Mouse (Mus musculus) testis, adult 2 months (tissue): Measurements from ENCODE around the gene Top1. TPM values are rescaled to one million over a fixed set of nuclear protein-coding genes. Genes with fewer than 3 reads are reported as not detected.
A peak's percentile ranks its signal among the peaks of the same experiment; 100 is the strongest.

Source experiments
- H3K27ac ChIP-seq: fragments of 200-500 bp; 2 replicates; pipeline ENCODE4 v1.5.1; 2012; ENCODE audit warnings: low read depth, low read length; ENCODE audit not compliant: control insufficient read depth, insufficient read depth
- H3K27me3 ChIP-seq: fragments of 200-500 bp; 2 replicates; pipeline ENCODE4 v1.6.1; 2012; ENCODE audit warnings: mild to moderate bottlenecking, low read length, moderate library complexity; ENCODE audit not compliant: control insufficient read depth, insufficient read depth
- H3K36me3 ChIP-seq: fragments of 200-500 bp; 2 replicates; pipeline ENCODE4 v1.6.1; 2012; ENCODE audit warnings: mild to moderate bottlenecking, low read length; ENCODE audit not compliant: control insufficient read depth, insufficient read depth
- H3K4me1 ChIP-seq: fragments of 200-500 bp; 2 replicates; pipeline ENCODE4 v1.6.1; 2012; ENCODE audit warnings: low read length; ENCODE audit not compliant: control insufficient read depth, insufficient read depth
- H3K4me3 ChIP-seq: fragments of 200-500 bp; 2 replicates; pipeline ENCODE4 v1.5.1; 2012; ENCODE audit warnings: low read depth, mild to moderate bottlenecking, low read length, moderate library complexity, mixed read lengths; ENCODE audit not compliant: control insufficient read depth
- CTCF ChIP-seq: fragments of 200-500 bp; IDR thresholded peaks from 2 replicates; pipeline ENCODE4 v1.5.1; 2012; ENCODE audit warnings: low read depth, mild to moderate bottlenecking, inconsistent platforms, low read length, moderate library complexity; ENCODE audit not compliant: control insufficient read depth, insufficient read depth, insufficient replicate concordance
- POLR2A ChIP-seq: fragments of 200-500 bp; IDR thresholded peaks from 2 replicates; pipeline ENCODE4 v1.6.1; 2012; ENCODE audit warnings: low read depth, mild to moderate bottlenecking, inconsistent platforms, low read length, moderate library complexity; ENCODE audit not compliant: control insufficient read depth
- polyA plus RNA-seq: library from polyadenylated mRNA; depleted of rRNA; stranded (reverse); fragments of >200 nt; gene quantifications from 2 replicates; pipeline ENCODE4 v1.2.3, GENCODE M21; 2012

The Top1 gene
- polyA plus RNA-seq, 1 experiment = 7.0 TPM

DNA sequence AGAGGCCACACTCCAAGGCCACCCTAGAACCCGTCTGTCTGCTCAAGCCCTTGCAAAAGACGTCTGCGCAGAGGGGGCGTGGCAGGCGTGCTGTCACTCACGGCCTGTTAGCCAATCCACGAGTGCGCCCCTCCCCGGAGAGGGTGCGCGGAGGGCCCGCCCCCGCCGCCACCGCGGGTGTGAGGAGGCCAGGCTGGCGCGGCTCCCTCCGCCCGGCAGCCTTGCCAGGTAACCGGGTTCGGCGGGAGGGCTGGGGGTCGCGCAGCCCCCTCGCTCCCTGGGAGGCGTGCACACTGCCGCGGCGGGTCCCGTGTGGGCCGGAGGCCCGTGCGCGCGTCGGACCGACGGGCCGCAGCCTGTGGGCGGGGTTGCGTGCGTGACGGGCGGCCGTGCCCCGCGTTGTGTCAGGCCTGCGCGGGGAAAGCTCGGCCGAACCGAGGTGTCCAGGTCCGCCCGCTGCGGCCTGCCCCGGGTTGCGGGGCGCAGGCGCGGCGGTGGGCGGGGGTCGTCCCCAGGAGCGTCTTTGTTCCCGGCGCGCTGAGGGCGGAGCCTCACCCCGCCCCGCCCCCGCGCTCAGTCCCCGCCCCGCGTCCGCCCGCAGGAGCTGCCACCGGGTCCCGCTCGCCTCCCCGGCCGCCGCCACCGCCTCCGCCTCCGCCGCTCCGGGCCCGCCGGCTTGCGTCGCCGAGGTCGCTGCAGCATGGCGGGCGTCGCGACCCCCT is 85.6 kb downstream of the Top1 start, which contains the start of gene Plcg1:
TSS of gene Plcg1 (plus strand) at position 184 of the 722 bp plus-strand sequence.
- peaks cover 12% of the 10 kb centered on the region for H3K4me1 ChIP-seq
- H3K4me3 ChIP-seq = peak within 1 kb of the TSS; percentile 92
- no peaks in the 10 kb centered on the region for H3K27me3 ChIP-seq
- TF ChIP-seq POLR2A (peak; percentile 45), CTCF (no peak)
- H3K36me3 ChIP-seq = no peaks in the 10 kb centered on the region
- H3K27ac ChIP-seq = peak within 1 kb of the TSS; percentile 86

DNA sequence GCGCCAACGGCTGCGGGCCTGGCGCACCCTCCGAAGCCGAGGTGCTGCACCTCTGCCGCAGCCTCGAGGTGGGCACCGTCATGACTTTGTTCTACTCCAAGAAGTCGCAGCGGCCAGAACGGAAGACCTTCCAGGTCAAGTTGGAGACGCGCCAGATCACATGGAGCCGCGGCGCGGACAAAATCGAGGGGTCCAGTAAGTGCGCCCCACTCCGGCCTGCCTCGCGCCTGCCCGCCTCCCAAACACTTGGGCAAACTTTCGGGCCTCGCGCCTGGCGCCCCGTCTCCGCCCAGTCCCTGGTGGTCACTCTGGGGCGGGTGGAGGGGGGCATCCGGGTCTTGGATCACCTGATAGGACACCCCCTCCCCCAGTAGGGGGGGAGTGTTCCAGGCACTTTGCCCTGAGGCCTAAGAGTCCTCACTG is 86.2 kb downstream of the Top1 start:
- H3K4me1 ChIP-seq = peaks cover 12% of the 10 kb centered on the region
- peak overlapping the region; percentile 74 for H3K27ac ChIP-seq
- no peak; the same call in 1 of the 2 replicates for TF ChIP-seq POLR2A
- no peak for TF ChIP-seq CTCF
- no peaks in the 10 kb centered on the region for H3K36me3 ChIP-seq
- peak overlapping the region; percentile 92 for H3K4me3 ChIP-seq
- H3K27me3 ChIP-seq = no peaks in the 10 kb centered on the region

DNA sequence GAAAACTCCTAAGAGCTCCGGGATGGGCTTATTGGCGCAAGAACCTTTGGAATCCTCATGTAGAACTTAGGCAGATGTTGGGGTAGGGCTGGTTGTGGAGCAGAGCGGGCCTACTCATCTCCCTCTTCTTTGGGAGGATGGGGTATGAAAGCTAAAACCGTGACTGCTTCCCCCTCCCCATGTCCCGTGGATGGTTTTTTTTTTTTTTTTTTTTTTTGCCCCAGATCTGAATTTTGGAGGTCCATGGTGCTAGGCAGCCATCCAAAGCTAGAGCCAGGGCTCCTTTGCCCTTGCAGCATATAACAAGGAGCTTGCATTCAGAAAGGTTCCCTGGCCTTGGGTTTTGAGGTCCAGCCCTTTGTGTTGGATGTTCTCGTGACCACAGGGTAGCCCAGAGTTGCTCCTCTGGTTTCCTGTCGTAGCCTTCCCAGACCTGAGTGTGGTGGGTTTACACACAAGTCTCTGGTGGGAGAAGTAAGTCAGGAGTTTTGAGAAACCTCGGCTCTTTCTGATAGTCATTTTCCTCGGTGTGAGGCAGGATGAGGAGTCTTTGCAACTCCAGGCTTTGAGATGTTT is 86.8 kb downstream of the Top1 start:
- no peaks in the 10 kb centered on the region for H3K36me3 ChIP-seq
- no peaks in the 10 kb centered on the region for H3K27me3 ChIP-seq
- H3K4me3 ChIP-seq = peak overlapping the region; percentile 92
- peaks cover 12% of the 10 kb centered on the region for H3K4me1 ChIP-seq
- peak overlapping the region; percentile 74; the same call in 1 of the 2 replicates for H3K27ac ChIP-seq
- no peak for TF ChIP-seq POLR2A
- TF ChIP-seq CTCF = no peak

DNA sequence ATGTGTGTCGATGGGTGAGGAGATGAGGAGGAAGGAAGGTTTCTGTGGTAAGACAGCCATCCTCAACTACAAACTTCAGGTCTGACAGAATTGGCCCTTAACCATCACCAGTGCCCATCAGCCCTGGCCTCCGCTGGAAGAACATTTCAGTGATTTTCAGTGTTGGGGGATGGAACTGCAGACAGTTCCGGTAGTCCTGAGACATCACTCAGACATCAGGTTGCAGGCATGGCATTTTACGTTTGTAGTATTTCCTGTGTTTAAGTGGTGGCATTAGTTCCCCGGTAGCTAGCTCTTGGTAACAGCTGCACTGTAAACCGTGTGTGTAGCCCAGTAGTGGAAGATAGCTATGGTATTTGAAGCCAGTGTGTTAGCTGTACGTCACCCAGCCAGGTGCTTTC is 87.4 kb downstream of the Top1 start:
- no peak overlapping the region for H3K4me3 ChIP-seq
- H3K27ac ChIP-seq = no peak overlapping the region
- no peaks in the 10 kb centered on the region for H3K27me3 ChIP-seq
- no peak for TF ChIP-seq CTCF
- no peak for TF ChIP-seq POLR2A
- H3K4me1 ChIP-seq = peaks cover 12% of the 10 kb centered on the region
- no peaks in the 10 kb centered on the region for H3K36me3 ChIP-seq

DNA sequence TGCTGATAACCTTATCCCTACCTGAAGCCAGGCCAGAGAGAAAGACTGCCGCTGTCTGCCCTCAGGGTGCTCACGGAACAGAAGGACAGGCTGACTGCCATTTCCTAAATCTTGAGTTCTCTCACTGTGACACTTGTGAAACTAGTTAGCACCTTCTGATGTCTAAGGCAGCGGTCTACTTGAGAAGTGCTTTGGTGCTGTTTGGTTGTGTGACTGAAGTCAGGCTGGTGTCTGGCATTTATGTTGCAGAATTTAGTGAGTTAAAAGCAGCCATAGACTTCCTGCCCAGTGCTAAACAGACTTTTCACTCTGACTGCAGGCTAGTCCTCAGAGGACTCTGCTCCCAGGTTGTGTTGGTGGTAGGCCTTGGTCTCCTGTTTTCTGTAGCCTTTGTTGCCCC is 88.6 kb downstream of the Top1 start:
- TF ChIP-seq POLR2A (no peak), CTCF (no peak)
- peaks cover 12% of the 10 kb centered on the region for H3K4me1 ChIP-seq

DNA sequence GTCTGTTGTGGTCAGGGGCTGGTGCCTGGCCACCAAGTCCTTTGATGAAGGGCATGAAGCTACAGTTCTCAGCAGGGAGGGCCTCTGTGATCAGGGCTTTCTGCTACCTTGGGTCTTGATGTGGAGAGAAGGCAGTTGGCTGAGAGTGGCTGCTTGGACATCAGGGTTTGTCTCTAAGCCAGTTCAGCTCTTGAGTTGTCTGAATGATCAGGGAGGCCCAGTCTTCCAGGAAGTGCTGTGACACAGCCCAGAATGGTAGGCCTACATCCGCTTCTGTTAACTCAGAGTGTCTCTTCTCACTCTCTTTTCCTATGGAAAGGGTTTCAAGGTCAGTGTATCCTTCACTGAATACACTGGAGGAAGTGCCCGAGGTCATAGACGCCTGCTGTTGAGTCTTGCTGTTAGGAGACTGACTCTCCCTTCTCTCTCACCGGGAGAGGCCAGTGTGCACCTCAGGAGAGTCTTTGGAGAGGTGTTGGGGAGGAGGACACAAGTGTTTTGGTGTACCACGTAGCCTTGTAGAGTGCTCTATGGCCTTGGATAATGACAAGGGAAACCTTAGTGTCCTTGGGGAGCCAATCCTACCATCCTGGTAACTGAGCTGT is 90.1 kb downstream of the Top1 start:
- H3K4me1 ChIP-seq = peaks cover 8% of the 10 kb centered on the region
- no peak for TF ChIP-seq CTCF
- TF ChIP-seq POLR2A = no peak
- no peaks in the 10 kb centered on the region for H3K27me3 ChIP-seq
- no peak overlapping the region for H3K4me3 ChIP-seq
- H3K36me3 ChIP-seq = no peaks in the 10 kb centered on the region
- H3K27ac ChIP-seq = no peak overlapping the region; the same call in 1 of the 2 replicates

More for the DNA sequence above, 88.6 kb downstream of the Top1 start:
- Histone ChIP-seq H3K36me3 (no peaks in the 10 kb centered on the region), H3K27me3 (no peaks in the 10 kb centered on the region), H3K4me3 (no peak overlapping the region), H3K27ac (no peak overlapping the region)

DNA sequence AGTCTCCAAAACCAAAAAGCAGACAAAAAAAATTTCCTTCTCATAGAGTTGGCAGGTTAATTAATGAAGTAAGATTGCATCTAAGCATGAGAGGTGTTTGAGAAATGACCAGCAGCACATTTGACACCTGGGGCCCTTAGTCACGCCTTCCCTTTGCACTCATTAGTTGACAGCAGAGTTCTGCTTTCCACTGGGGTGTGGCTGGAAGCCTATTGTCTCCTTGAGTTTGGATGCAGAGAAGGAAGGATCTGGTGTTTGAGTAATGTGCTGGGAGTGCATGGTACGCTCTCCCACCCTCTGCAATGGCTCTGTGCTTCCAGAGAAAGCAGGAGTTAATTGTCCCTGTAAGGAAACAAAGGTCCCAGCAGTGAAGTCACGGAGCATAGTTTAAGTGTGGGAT is 90.8 kb downstream of the Top1 start:
- H3K4me1 ChIP-seq = peaks cover 9% of the 10 kb centered on the region
- H3K36me3 ChIP-seq = no peaks in the 10 kb centered on the region

More for the DNA sequence above, 90.8 kb downstream of the Top1 start:
- no peak for TF ChIP-seq CTCF
- TF ChIP-seq POLR2A = no peak
- Histone ChIP-seq H3K27me3 (no peaks in the 10 kb centered on the region), H3K4me3 (no peak overlapping the region), H3K27ac (no peak overlapping the region)
